Mouse (Mus musculus): ENCODE results near the gene Spint2.

GRCm38 (mm10) chr7:29288079-29288478, 6.4 kb upstream of the Spint2 start:
- TF ChIP-seq GATA1 (IDR thresholded peaks at IDR 0.05; ENCODE audit: borderline replicate concordance, low read length) (no peak), FLI1 (IDR thresholded peaks at IDR 0.05; ENCODE audit: low read length) (no peak)
